Mouse (Mus musculus) midbrain, embryonic 12.5 days (tissue): ENCODE data around the gene Gm20931. TPM values are rescaled to one million over a fixed set of nuclear protein-coding genes. Genes with fewer than 3 reads are reported as not detected.
"Not testable (repeated sequence)": the region's sequence is repeated elsewhere in the genome, so short reads cannot be mapped to it uniquely, and the experiment has no call there.

ENCODE experiments used
- ATAC-seq: fragments of 200-750 bp; cut with Nextera tagmentation; 2 replicates; pipeline ENCODE4 v1.8.0; 2017; ENCODE audit warnings: low read depth, moderate TSS enrichment, moderate library complexity; ENCODE audit not compliant: low FRiP score
- H3K27ac ChIP-seq: fragments of 300-500 bp; sonication (generic); replicated peaks from 2 replicates; pipeline ENCODE4 v1.5.1; 2016; ENCODE audit warnings: mild to moderate bottlenecking
- H3K27me3 ChIP-seq: fragments of 300-500 bp; sonication (generic); 2 replicates; pipeline ENCODE4 v1.6.1; 2016; ENCODE audit warnings: mild to moderate bottlenecking
- H3K36me3 ChIP-seq: fragments of 300-500 bp; sonication (generic); 2 replicates; pipeline ENCODE4 v1.6.1; 2016
- H3K4me1 ChIP-seq: fragments of 300-500 bp; sonication (generic); 2 replicates; pipeline ENCODE4 v1.6.1; 2016
- H3K4me2 ChIP-seq: fragments of 300-500 bp; sonication (generic); replicated peaks from 2 replicates; pipeline ENCODE4 v1.6.1; 2016; ENCODE audit warnings: mild to moderate bottlenecking, moderate library complexity
- H3K4me3 ChIP-seq: fragments of 300-500 bp; sonication (generic); 2 replicates; pipeline ENCODE4 v1.5.1; 2016; ENCODE audit warnings: mild to moderate bottlenecking
- H3K9ac ChIP-seq: fragments of 300-500 bp; sonication (generic); replicated peaks from 2 replicates; pipeline ENCODE4 v1.6.1; 2016; ENCODE audit warnings: mild to moderate bottlenecking, moderate library complexity
- H3K9me3 ChIP-seq: fragments of 300-500 bp; sonication (generic); 2 replicates; pipeline ENCODE4 v1.6.1; 2016; ENCODE audit warnings: mild to moderate bottlenecking
- WGBS: fragments of 180-500 bp; shearing (Covaris S2); methylation state at CpG from one replicate; pipeline ENCODE4 v1.1.7; 2016; 5-methylcytosine and 5-hydroxymethylcytosine counted together
- polyA plus RNA-seq: library from polyadenylated mRNA; unstranded; fragments of >200 nt; fragmentation: Nextera tagmentation; extraction: Ambion mirVana; gene quantifications from 2 replicates; pipeline ENCODE4 v1.2.1, GENCODE M21; 2016

Gm20931 gene
- not detected in 2 replicates for polyA plus RNA-seq

- H3K9me3 ChIP-seq, H3K4me1 ChIP-seq, H3K4me3 ChIP-seq, H3K9ac ChIP-seq, H3K4me2 ChIP-seq, H3K27ac ChIP-seq, H3K36me3 ChIP-seq, H3K27me3 ChIP-seq, ATAC-seq: not testable (repeated sequence)
- no CpG with 5 or more reads among the region's 6 CpGs for WGBS
Measured at GRCm38 (mm10) chrY:55213420-55213819, at the start of gene Gm20931. Gene Gm20931, plus strand, starts transcription at chrY:55213720.
